Mouse (Mus musculus): ENCODE data around the gene Olfr1406. TPM values are rescaled to one million over a fixed set of nuclear protein-coding genes. Genes with fewer than 3 reads are reported as not detected.

Olfr1406 gene
- polyA plus RNA-seq, 1 experiment from 2014 or later = not detected

GRCm38 (mm10) chr1:173137274-173137673 is 53.2 kb downstream of the Olfr1406 start, which contains the start of gene Olfr1408:
Gene Olfr1408, minus strand, starts transcription at chr1:173137374.
- no peaks in the 10 kb centered on the region for H3K36me3 ChIP-seq (replicated peaks; ENCODE audit: control insufficient read depth, insufficient read depth)
- no peak within 1 kb of the TSS for H3K9ac ChIP-seq
- H3K4me3 ChIP-seq (replicated peaks; ENCODE audit: low read length) = no peak within 1 kb of the TSS
- ATAC-seq (ENCODE audit: low FRiP score) (no peak), DNase-seq (ENCODE audit: low spot score) (no peak)
- no peaks in the 10 kb centered on the region for H3K4me1 ChIP-seq (replicated peaks; ENCODE audit: control insufficient read depth, insufficient read depth, low read length)
- WGBS = 90% methylated on average over 2 of the region's 2 CpGs
- no peaks in the 10 kb centered on the region for H3K9me3 ChIP-seq (ENCODE audit: control insufficient read depth, low read length)
- H3K27me3 ChIP-seq (ENCODE audit: control insufficient read depth, insufficient read depth, low read length) = no peaks in the 10 kb centered on the region
- H3K27ac ChIP-seq = no peak within 1 kb of the TSS
- no peak within 1 kb of the TSS for H3K4me2 ChIP-seq (replicated peaks)

Other genes starting within 250 kb of the Olfr1406 start
- gene Olfr16, start 240.2 kb downstream of the Olfr1406 start, polyA plus RNA-seq (2014; fragmentation: Nextera tagmentation; extraction: Ambion mirVana) = not detected in 2 replicates
- gene Olfr1408, start 53.3 kb downstream of the Olfr1406 start, polyA plus RNA-seq (2014; fragmentation: Nextera tagmentation; extraction: Ambion mirVana) = not detected in 2 replicates
- gene Olfr218, start 7.2 kb upstream of the Olfr1406 start, polyA plus RNA-seq (2014; fragmentation: Nextera tagmentation; extraction: Ambion mirVana) = not detected in 2 replicates
- gene Olfr1404, start 21.8 kb upstream of the Olfr1406 start, polyA plus RNA-seq (2014; fragmentation: Nextera tagmentation; extraction: Ambion mirVana) = not detected in 2 replicates
- not detected in 2 replicates for gene Fcer1a, start 36.6 kb upstream of the Olfr1406 start, polyA plus RNA-seq (2014; fragmentation: Nextera tagmentation; extraction: Ambion mirVana)
- not detected in 2 replicates for gene Olfr418, start 75.4 kb upstream of the Olfr1406 start, polyA plus RNA-seq (2014; fragmentation: Nextera tagmentation; extraction: Ambion mirVana)
- gene Mptx2, start 87.1 kb upstream of the Olfr1406 start, polyA plus RNA-seq (2014; fragmentation: Nextera tagmentation; extraction: Ambion mirVana) = not detected in 2 replicates
- 23.4 and 24.0 TPM in 2 replicates for gene Ackr1, start 143.1 kb upstream of the Olfr1406 start, polyA plus RNA-seq (2014; fragmentation: Nextera tagmentation; extraction: Ambion mirVana)
- 1.3 and 1.4 TPM in 2 replicates for gene Aim2, start 160.2 kb upstream of the Olfr1406 start, polyA plus RNA-seq (2014; fragmentation: Nextera tagmentation; extraction: Ambion mirVana)
- gene Cadm3, start 177.1 kb upstream of the Olfr1406 start, polyA plus RNA-seq (2014; fragmentation: Nextera tagmentation; extraction: Ambion mirVana) = 138 and 157 TPM in 2 replicates